Mouse (Mus musculus) G1E (cell line): ENCODE measurements around the gene Wdr11. TPM values are rescaled to one million over a fixed set of nuclear protein-coding genes. Genes with fewer than 3 reads are reported as not detected.

Experiments used
- ATAC-seq: 2 replicates; pipeline ENCODE4 v1.8.0; 2016; ENCODE audit warnings: mild to moderate bottlenecking; ENCODE audit not compliant: insufficient number of reproducible peaks, poor library complexity, low FRiP score, severe bottlenecking; ENCODE audit errors: extremely low read depth
- DNase-seq: peaks from one replicate; pipeline ENCODE4 v3.0.0; 2012; ENCODE audit warnings: low spot score
- H3K27me3 ChIP-seq: 2 replicates; pipeline ENCODE4 v1.6.1; 2012; ENCODE audit warnings: mild to moderate bottlenecking, low read length, inconsistent platforms; ENCODE audit not compliant: insufficient read depth
- H3K36me3 ChIP-seq: replicated peaks from 2 replicates; pipeline ENCODE3; 2012; ENCODE audit warnings: mild to moderate bottlenecking, inconsistent platforms
- H3K4me1 ChIP-seq: 2 replicates; pipeline ENCODE4 v1.6.1; 2012; ENCODE audit warnings: low read depth, low read length, inconsistent platforms, mixed read lengths; ENCODE audit not compliant: insufficient read depth
- H3K4me3 ChIP-seq: 2 replicates; pipeline ENCODE4 v1.5.1; 2012; ENCODE audit warnings: low read depth, mild to moderate bottlenecking, inconsistent platforms, low read length, moderate library complexity, mixed read lengths
- H3K9me3 ChIP-seq: replicated peaks from 2 replicates; pipeline ENCODE4 v1.6.1; 2012; ENCODE audit warnings: inconsistent platforms
- CTCF ChIP-seq: IDR thresholded peaks from 2 replicates; pipeline ENCODE4 v1.5.1; 2012; ENCODE audit warnings: low read depth, low read length, inconsistent platforms, mixed read lengths
- GATA1 ChIP-seq: IDR thresholded peaks from 2 replicates; pipeline ENCODE4 v1.6.1; 2012; ENCODE audit warnings: borderline replicate concordance, low read length, inconsistent platforms, mixed read lengths
- GATA2 ChIP-seq: IDR thresholded peaks from 2 replicates; pipeline ENCODE4 v1.6.1; 2012; ENCODE audit warnings: low read depth, low read length, inconsistent platforms, borderline replicate concordance
- POLR2AphosphoS5 ChIP-seq: IDR thresholded peaks from 2 replicates; pipeline ENCODE4 v1.6.1; 2012; ENCODE audit warnings: low read depth, low read length, inconsistent platforms; ENCODE audit not compliant: insufficient replicate concordance
- TAL1 ChIP-seq: conservative IDR thresholded peaks from 2 replicates; pipeline ENCODE4 v1.6.1; 2012; ENCODE audit warnings: low read depth, low read length, inconsistent platforms, mixed read lengths
- polyA plus RNA-seq: library from polyadenylated mRNA; stranded (reverse); fragments of >175 nt; gene quantifications from 2 replicates; pipeline ENCODE4 v1.2.3, GENCODE M21; 2012
- total RNA-seq, 2 experiments: library from RNA; stranded (forward) in 1 of 2; stranded (reverse) in 1 of 2; fragments of 200-1000 nt in 1 of 2; fragments of >200 nt in 1 of 2; fragmentation: Nextera tagmentation in 1 of 2; gene quantifications; 2 replicates each; pipeline ENCODE4 v1.2.3; 2014 to 2017

Gene Wdr11
- total and polyA plus RNA-seq, 3 experiments, result 5.2 to 88.7 (median 61.6) TPM

DNA sequence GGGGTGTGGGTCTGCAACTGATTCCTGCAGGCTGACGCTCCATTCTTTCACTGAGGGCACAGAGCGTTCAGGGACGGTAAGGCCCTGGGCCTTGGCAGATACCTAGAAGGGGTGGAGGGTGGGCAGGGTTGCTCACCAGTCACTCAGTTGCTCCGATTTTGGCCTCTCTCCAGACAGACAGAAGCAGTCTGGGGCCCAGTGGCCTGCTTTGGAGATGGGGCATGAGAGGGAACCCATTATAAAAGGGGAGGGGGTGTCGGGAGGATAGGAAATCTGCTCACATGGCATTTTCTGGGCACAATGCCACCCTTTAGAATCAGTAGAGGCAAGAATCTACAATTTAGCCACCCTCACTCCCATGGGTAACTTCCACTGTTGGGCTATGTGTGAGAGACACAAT, 59.1 kb downstream of the Wdr11 start:
- TF ChIP-seq GATA2, result no peak
- TF ChIP-seq POLR2AphosphoS5, result no peak
- TF ChIP-seq GATA1, result no peak
- TF ChIP-seq CTCF, result no peak
- TF ChIP-seq TAL1, result no peak
- Histone ChIP-seq H3K27me3 (no peaks in the 10 kb centered on the region), H3K36me3 (no peaks in the 10 kb centered on the region), H3K9me3 (no peaks in the 10 kb centered on the region), H3K4me3 (no peak overlapping the region), H3K4me1 (no peaks in the 10 kb centered on the region)
- ATAC-seq, result no peak
- DNase-seq, result no peak

DNA sequence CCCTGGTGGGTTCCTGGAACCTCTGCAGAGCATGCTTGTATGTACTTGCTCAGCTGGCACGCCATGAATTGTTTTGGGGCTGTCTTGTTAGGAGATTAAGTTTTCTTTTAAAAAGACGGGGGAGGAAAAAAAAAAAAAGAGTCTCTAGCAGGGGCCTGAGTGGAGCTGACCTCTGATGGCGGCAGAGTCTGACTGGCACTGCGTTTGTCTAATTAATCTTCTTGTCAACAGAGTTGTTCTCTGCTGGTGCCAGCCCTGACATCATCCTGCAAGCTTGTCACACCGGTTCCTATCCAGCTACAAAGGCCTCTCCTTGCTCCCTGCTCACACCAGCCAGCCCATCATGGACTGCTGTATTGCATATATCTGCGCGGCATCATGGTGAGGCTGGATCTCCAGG, 60.1 kb downstream of the Wdr11 start:
- no peak overlapping the region for H3K4me3 ChIP-seq
- no peaks in the 10 kb centered on the region for H3K4me1 ChIP-seq
- no peak for ATAC-seq
- no peak for DNase-seq
- H3K27me3 ChIP-seq, result no peaks in the 10 kb centered on the region
- no peak for TF ChIP-seq GATA1
- TF ChIP-seq TAL1, result no peak
- TF ChIP-seq GATA2, result no peak
- TF ChIP-seq POLR2AphosphoS5, result no peak
- TF ChIP-seq CTCF, result no peak
- no peaks in the 10 kb centered on the region for H3K36me3 ChIP-seq
- no peaks in the 10 kb centered on the region for H3K9me3 ChIP-seq

DNA sequence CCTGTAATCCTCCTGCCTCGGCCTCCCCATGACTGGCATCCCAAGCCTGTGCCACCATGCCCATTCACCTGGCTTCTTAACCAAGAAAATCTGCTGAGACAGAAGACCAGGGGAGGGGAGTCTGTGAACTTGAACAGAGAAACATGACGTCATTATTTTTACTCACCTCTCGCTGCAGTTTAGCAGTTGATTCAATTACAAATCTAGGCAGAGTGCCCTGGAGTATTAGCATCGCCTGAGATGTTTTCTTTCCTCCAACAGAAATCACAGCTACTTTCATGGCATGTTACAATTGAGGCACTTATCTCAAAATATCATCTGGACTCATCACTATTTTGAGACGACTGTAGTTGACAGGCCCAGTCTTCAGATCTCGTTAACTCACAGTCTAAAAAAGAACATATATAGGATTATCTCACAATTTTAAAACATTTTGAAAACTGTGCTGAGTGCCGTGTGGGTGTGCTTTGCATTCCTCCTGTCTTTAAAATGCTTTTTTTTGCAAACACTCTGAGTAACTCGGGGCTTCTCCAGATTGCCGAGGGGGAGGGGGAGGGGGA, 61.3 kb downstream of the Wdr11 start:
- Histone ChIP-seq H3K9me3 (no peaks in the 10 kb centered on the region), H3K4me3 (no peak overlapping the region), H3K36me3 (no peaks in the 10 kb centered on the region), H3K27me3 (no peaks in the 10 kb centered on the region), H3K4me1 (no peaks in the 10 kb centered on the region)
- no peak for DNase-seq
- no peak for ATAC-seq
- TF ChIP-seq POLR2AphosphoS5 (no peak), GATA1 (no peak), TAL1 (no peak), GATA2 (no peak), CTCF (no peak)

DNA sequence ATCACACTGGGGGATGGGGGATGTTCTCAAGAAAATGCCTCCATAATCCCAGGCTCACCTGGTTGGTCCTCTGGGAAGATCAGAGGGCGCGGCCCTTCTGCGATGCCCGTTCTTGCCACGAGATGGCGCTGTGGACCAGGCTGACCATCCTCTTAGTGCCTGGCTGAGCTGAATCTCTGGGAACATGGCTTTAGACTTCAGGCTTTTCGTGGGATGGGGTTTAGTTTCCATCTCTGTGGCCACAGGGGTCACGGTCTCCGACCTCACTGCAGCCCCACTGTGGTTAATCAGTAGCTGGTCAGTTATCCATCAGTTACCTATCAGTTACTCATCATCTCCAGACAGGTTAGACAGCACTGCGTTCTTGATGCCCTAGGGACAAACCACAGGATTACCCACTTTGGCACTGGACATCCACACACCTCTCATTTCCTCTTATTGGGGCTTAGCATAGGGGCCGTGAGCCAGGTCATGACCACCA, 62.2 kb downstream of the Wdr11 start:
- DNase-seq, result no peak
- no peaks in the 10 kb centered on the region; the same call in 1 of the 2 replicates for H3K9me3 ChIP-seq
- no peak for ATAC-seq
- no peak overlapping the region for H3K4me3 ChIP-seq
- no peaks in the 10 kb centered on the region for H3K36me3 ChIP-seq
- no peaks in the 10 kb centered on the region for H3K4me1 ChIP-seq
- TF ChIP-seq TAL1, result no peak
- peak; percentile 56 for TF ChIP-seq CTCF
- H3K27me3 ChIP-seq, result no peaks in the 10 kb centered on the region

DNA sequence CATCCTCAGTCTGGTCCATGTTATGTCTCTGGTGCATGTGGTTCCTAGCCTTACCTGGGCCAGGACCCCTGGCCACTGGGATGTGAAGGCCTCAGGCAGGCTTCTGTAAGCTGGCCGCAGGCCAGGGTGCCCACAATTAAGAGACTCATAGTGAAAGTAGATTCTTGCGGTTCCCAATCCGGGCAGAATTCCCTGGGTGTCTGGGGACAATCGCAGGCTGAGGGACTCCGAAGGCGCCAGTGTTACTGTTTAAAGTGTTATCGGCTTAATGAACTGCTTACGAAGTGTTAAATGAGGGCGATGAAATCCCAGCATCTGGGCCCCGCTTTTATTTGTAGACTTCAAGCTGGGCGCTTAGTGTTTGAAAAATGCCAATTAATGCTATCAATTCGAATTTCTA, 63.3 kb downstream of the Wdr11 start:
- no peaks in the 10 kb centered on the region for H3K27me3 ChIP-seq
- H3K36me3 ChIP-seq, result no peaks in the 10 kb centered on the region
- TF ChIP-seq POLR2AphosphoS5, result no peak
- no peak for TF ChIP-seq TAL1
- no peak for TF ChIP-seq GATA2
- TF ChIP-seq GATA1, result no peak
- no peak for TF ChIP-seq CTCF
- no peak for DNase-seq
- H3K9me3 ChIP-seq, result no peaks in the 10 kb centered on the region; the same call in 1 of the 2 replicates
- no peaks in the 10 kb centered on the region for H3K4me1 ChIP-seq
- ATAC-seq, result no peak
- no peak overlapping the region for H3K4me3 ChIP-seq

DNA sequence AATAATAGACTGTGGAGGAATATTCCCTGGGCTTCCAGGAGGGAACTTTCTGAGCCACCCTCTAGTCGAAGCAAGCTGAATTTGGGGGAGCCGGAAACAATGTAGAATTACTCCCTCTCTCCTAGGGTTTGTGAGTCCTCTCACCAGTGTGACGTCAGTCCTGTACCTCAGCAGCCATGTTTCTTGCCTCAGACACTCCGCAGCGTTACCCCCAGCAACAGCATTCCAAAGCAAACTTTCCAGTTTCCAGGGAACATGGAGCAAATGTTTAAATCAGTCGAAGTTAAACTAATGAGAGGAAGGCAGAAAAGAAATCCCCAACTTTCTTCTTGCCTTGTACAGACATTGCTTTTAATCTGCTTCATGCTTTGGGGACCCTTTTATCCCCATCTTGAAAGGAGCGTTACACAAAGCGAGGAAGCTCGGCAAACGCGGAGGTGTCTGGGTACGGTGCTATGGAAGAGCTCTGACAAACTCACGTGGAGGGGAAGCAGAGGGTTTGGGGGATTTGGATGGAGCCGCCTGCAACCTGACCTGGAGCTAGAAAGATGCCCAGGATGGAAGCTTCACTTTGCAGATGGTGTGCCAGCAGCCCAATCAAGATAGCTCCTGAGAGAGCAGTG, 64.1 kb downstream of the Wdr11 start:
- TF ChIP-seq TAL1 (no peak), GATA1 (no peak), CTCF (no peak), POLR2AphosphoS5 (no peak), GATA2 (no peak)

DNA sequence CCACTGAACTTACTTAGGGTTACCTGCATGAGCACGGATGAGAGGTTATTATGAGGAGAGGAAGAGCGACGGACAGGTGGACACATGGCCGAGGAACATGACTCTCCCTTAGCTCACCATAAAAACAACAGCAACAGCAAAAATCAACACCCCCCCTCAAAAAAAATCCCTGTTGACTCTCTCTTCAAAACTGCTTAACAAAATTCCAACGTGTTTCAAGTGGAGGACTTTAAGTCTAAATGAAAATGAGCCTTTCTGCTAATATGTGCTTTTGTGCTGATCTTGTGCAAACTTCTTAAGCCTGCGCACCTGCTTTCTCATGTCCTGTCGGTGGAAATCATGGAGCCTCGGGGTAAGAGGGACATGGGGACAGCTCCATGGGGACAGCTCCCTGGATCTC, 66.2 kb downstream of the Wdr11 start:
- TF ChIP-seq GATA1 (no peak), TAL1 (no peak), CTCF (no peak), GATA2 (no peak), POLR2AphosphoS5 (no peak)
- no peaks in the 10 kb centered on the region for H3K4me1 ChIP-seq
- H3K27me3 ChIP-seq, result no peaks in the 10 kb centered on the region
- no peaks in the 10 kb centered on the region for H3K36me3 ChIP-seq
- H3K4me3 ChIP-seq, result no peak overlapping the region
- no peak for ATAC-seq
- DNase-seq, result no peak
- peaks cover 8% of the 10 kb centered on the region; the same call in 1 of the 2 replicates for H3K9me3 ChIP-seq

More for the DNA sequence above, 64.1 kb downstream of the Wdr11 start:
- DNase-seq, result no peak
- Histone ChIP-seq H3K4me3 (no peak overlapping the region), H3K27me3 (no peaks in the 10 kb centered on the region), H3K36me3 (no peaks in the 10 kb centered on the region), H3K9me3 (no peaks in the 10 kb centered on the region; the same call in 1 of the 2 replicates), H3K4me1 (no peaks in the 10 kb centered on the region)
- no peak for ATAC-seq
